Mouse (Mus musculus) embryonic facial prominence, embryonic 15.5 days (tissue): Measurements from ENCODE around the gene Crabp1. TPM values are rescaled to one million over a fixed set of nuclear protein-coding genes. Genes with fewer than 3 reads are reported as not detected.

ENCODE experiments used
- ATAC-seq: fragments of 200-750 bp; cut with Nextera tagmentation; 2 replicates; pipeline ENCODE4 v1.8.0; 2017; ENCODE audit warnings: low read depth, moderate TSS enrichment; ENCODE audit not compliant: insufficient number of reproducible peaks, low FRiP score, low TSS enrichment
- H3K27ac ChIP-seq: fragments of 300-500 bp; sonication (generic); replicated peaks from 2 replicates; pipeline ENCODE4 v1.5.1; 2015; ENCODE audit warnings: mild to moderate bottlenecking, inconsistent platforms
- H3K27me3 ChIP-seq: fragments of 300-500 bp; sonication (generic); 2 replicates; pipeline ENCODE4 v1.6.1; 2015; ENCODE audit warnings: inconsistent platforms
- H3K36me3 ChIP-seq: fragments of 300-500 bp; sonication (generic); 2 replicates; pipeline ENCODE4 v1.6.1; 2015; ENCODE audit warnings: mild to moderate bottlenecking, inconsistent platforms
- H3K4me1 ChIP-seq: fragments of 300-500 bp; sonication (generic); 2 replicates; pipeline ENCODE4 v1.6.1; 2015; ENCODE audit warnings: inconsistent platforms
- H3K4me2 ChIP-seq: fragments of 300-500 bp; sonication (generic); replicated peaks from 2 replicates; pipeline ENCODE4 v1.6.1; 2015; ENCODE audit warnings: mild to moderate bottlenecking, inconsistent platforms
- H3K4me3 ChIP-seq: fragments of 300-500 bp; sonication (generic); replicated peaks from 2 replicates; pipeline ENCODE4 v1.5.1; 2015; ENCODE audit warnings: mild to moderate bottlenecking, inconsistent platforms
- H3K9ac ChIP-seq: fragments of 300-500 bp; sonication (generic); 2 replicates; pipeline ENCODE4 v1.6.1; 2015; ENCODE audit warnings: inconsistent platforms
- H3K9me3 ChIP-seq: fragments of 300-500 bp; sonication (generic); replicated peaks from 2 replicates; pipeline ENCODE4 v1.6.1; 2016; ENCODE audit warnings: inconsistent platforms
- WGBS: fragments of 180-500 bp; shearing (Covaris S2); methylation state at CpG from one replicate; pipeline ENCODE4 v1.1.7; 2015; 5-methylcytosine and 5-hydroxymethylcytosine counted together
- polyA plus RNA-seq: library from polyadenylated mRNA; unstranded; fragments of >200 nt; fragmentation: Nextera tagmentation; extraction: Ambion mirVana; gene quantifications from 2 replicates; pipeline ENCODE4 v1.2.1, GENCODE M21; 2015

The Crabp1 gene
- polyA plus RNA-seq, 1 experiment from 2014 or later = 472 TPM

GRCm38 (mm10) chr9:54776451-54776982, 12.0 kb downstream of the Crabp1 start:
- Histone ChIP-seq H3K27ac (no peak overlapping the region), H3K9ac (no peak overlapping the region), H3K36me3 (0 out of 2 replicates have a peak, but pooled peaks cover 3% of the 10 kb centered on the region), H3K4me2 (no peak overlapping the region), H3K4me1 (no peaks in the 10 kb centered on the region), H3K27me3 (no peaks in the 10 kb centered on the region), H3K9me3 (no peaks in the 10 kb centered on the region), H3K4me3 (no peak overlapping the region)
- WGBS = 76% methylated on average over 13 of the region's 13 CpGs
- ATAC-seq = peak; percentile 77

GRCm38 (mm10) chr9:54779280-54779679, 14.7 kb downstream of the Crabp1 start:
- H3K9me3 ChIP-seq = no peaks in the 10 kb centered on the region
- peaks cover 19% of the 10 kb centered on the region for H3K4me1 ChIP-seq
- no peak overlapping the region for H3K9ac ChIP-seq
- H3K4me2 ChIP-seq = no peak overlapping the region
- H3K36me3 ChIP-seq = no peaks in the 10 kb centered on the region
- ATAC-seq = no peak
- WGBS = 68% methylated on average over 8 of the region's 8 CpGs
- H3K4me3 ChIP-seq = no peak overlapping the region
- H3K27me3 ChIP-seq = no peaks in the 10 kb centered on the region
- H3K27ac ChIP-seq = no peak overlapping the region

GRCm38 (mm10) chr9:54782504-54782903, 18.0 kb downstream of the Crabp1 start:
- Histone ChIP-seq H3K27ac (peak overlapping the region; percentile 75), H3K36me3 (no peaks in the 10 kb centered on the region), H3K4me3 (no peak overlapping the region), H3K4me2 (0 out of 2 replicates have a peak overlapping the region, but pooled peaks have one; percentile 15), H3K9ac (no peak overlapping the region), H3K9me3 (no peaks in the 10 kb centered on the region), H3K4me1 (peaks cover 37% of the 10 kb centered on the region), H3K27me3 (no peaks in the 10 kb centered on the region)
- 40% methylated on average over 15 of the region's 15 CpGs for WGBS
- no peak for ATAC-seq

- Histone ChIP-seq H3K9ac (no peak overlapping the region), H3K9me3 (no peaks in the 10 kb centered on the region), H3K4me2 (no peak overlapping the region), H3K4me3 (no peak overlapping the region), H3K27me3 (no peaks in the 10 kb centered on the region), H3K36me3 (no peaks in the 10 kb centered on the region), H3K27ac (peak overlapping the region; percentile 60), H3K4me1 (peaks cover 44% of the 10 kb centered on the region)
- peak; percentile 31; the same call in 1 of the 2 replicates for ATAC-seq
- WGBS = 23% methylated on average over 3 of the region's 3 CpGs
Measured at GRCm38 (mm10) chr9:54784003-54784402, 19.5 kb downstream of the Crabp1 start.

GRCm38 (mm10) chr9:54785215-54785614, 20.7 kb downstream of the Crabp1 start:
- Histone ChIP-seq H3K4me2 (no peak overlapping the region), H3K4me3 (no peak overlapping the region), H3K36me3 (no peaks in the 10 kb centered on the region), H3K27ac (peak overlapping the region; percentile 60; the same call in 1 of the 2 replicates), H3K27me3 (no peaks in the 10 kb centered on the region), H3K9me3 (no peaks in the 10 kb centered on the region), H3K4me1 (peaks cover 44% of the 10 kb centered on the region), H3K9ac (no peak overlapping the region)
- no peak for ATAC-seq
- 39% methylated on average over 3 of the region's 3 CpGs for WGBS

GRCm38 (mm10) chr9:54786083-54786482, 21.5 kb downstream of the Crabp1 start:
- Histone ChIP-seq H3K36me3 (no peaks in the 10 kb centered on the region), H3K4me1 (peaks cover 44% of the 10 kb centered on the region), H3K9me3 (no peaks in the 10 kb centered on the region), H3K27me3 (no peaks in the 10 kb centered on the region), H3K9ac (no peak overlapping the region), H3K4me2 (no peak overlapping the region), H3K4me3 (no peak overlapping the region), H3K27ac (no peak overlapping the region)
- WGBS = 82% methylated on average over 1 of the region's 1 CpGs
- ATAC-seq = no peak

GRCm38 (mm10) chr9:54787760-54788159, 23.2 kb downstream of the Crabp1 start:
- peak; percentile 85 for ATAC-seq
- Histone ChIP-seq H3K9ac (no peak overlapping the region), H3K27me3 (no peaks in the 10 kb centered on the region), H3K9me3 (no peaks in the 10 kb centered on the region), H3K4me3 (no peak overlapping the region), H3K36me3 (no peaks in the 10 kb centered on the region), H3K4me2 (no peak overlapping the region), H3K27ac (peak overlapping the region; percentile 60), H3K4me1 (peaks cover 36% of the 10 kb centered on the region)
- 24% methylated on average over 8 of the region's 8 CpGs for WGBS

- no peak for ATAC-seq
- Histone ChIP-seq H3K36me3 (no peaks in the 10 kb centered on the region), H3K4me1 (peaks cover 15% of the 10 kb centered on the region), H3K9me3 (no peaks in the 10 kb centered on the region), H3K27ac (no peak overlapping the region), H3K4me3 (no peak overlapping the region), H3K9ac (no peak overlapping the region), H3K27me3 (no peaks in the 10 kb centered on the region), H3K4me2 (no peak overlapping the region)
- WGBS = 34% methylated on average over 5 of the region's 5 CpGs
Measured at GRCm38 (mm10) chr9:54790271-54790670, 25.7 kb downstream of the Crabp1 start.

- H3K27me3 ChIP-seq = no peaks in the 10 kb centered on the region
- no peaks in the 10 kb centered on the region for H3K9me3 ChIP-seq
- H3K4me1 ChIP-seq = peaks cover 48% of the 10 kb centered on the region
- H3K36me3 ChIP-seq = no peaks in the 10 kb centered on the region
- H3K9ac ChIP-seq = no peak overlapping the region
- 8% methylated on average over 10 of the region's 10 CpGs for WGBS
- H3K27ac ChIP-seq = peak overlapping the region; percentile 83
- no peak overlapping the region for H3K4me3 ChIP-seq
- ATAC-seq = peak; percentile 68
- H3K4me2 ChIP-seq = no peak overlapping the region
Measured at GRCm38 (mm10) chr9:54801460-54801961, 37.0 kb downstream of the Crabp1 start.

GRCm38 (mm10) chr9:54802749-54803679, 38.5 kb downstream of the Crabp1 start:
- H3K4me1 ChIP-seq = peaks cover 51% of the 10 kb centered on the region
- H3K4me2 ChIP-seq = no peak overlapping the region
- H3K9ac ChIP-seq = no peak overlapping the region
- no peaks in the 10 kb centered on the region for H3K27me3 ChIP-seq
- WGBS = 26% methylated on average over 6 of the region's 6 CpGs
- H3K9me3 ChIP-seq = no peaks in the 10 kb centered on the region
- peak overlapping the region; percentile 83 for H3K27ac ChIP-seq
- H3K36me3 ChIP-seq = no peaks in the 10 kb centered on the region
- H3K4me3 ChIP-seq = no peak overlapping the region
- ATAC-seq = peak; percentile 68

GRCm38 (mm10) chr9:54804351-54804750, 39.8 kb downstream of the Crabp1 start:
- peak overlapping the region; percentile 83; the same call in 1 of the 2 replicates for H3K27ac ChIP-seq
- no peak for ATAC-seq
- H3K4me1 ChIP-seq = peaks cover 52% of the 10 kb centered on the region
- H3K4me3 ChIP-seq = no peak overlapping the region
- no peak overlapping the region for H3K9ac ChIP-seq
- no peaks in the 10 kb centered on the region for H3K36me3 ChIP-seq
- H3K27me3 ChIP-seq = no peaks in the 10 kb centered on the region
- H3K4me2 ChIP-seq = no peak overlapping the region
- H3K9me3 ChIP-seq = no peaks in the 10 kb centered on the region
- WGBS = 56% methylated on average over 5 of the region's 5 CpGs
